Mouse (Mus musculus): ENCODE measurements around the gene Rpl18.
A peak's percentile ranks its signal among the peaks of the same experiment; 100 is the strongest.

Gene Rpl18

DNA sequence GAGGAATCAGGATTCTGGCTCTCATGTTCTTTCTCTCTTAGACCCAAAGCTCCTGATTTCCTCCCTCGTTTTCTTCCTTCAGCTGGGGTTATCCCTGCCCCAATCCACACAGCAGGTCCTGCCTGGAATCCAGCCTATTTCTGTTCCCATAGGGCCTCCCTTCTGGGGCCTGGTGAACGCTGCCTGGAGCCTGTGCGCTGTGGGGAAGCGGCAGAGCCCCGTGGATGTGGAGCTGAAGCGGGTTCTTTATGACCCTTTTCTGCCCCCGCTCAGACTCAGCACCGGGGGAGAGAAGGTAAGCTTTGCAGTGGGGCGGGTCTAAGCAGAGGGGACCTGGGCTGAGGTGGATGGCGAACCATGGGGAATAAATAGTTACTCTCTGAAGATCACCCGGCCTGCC lies 14.2 kb upstream of the Rpl18 start:
- DNase-seq, result peak; percentile 71

DNA sequence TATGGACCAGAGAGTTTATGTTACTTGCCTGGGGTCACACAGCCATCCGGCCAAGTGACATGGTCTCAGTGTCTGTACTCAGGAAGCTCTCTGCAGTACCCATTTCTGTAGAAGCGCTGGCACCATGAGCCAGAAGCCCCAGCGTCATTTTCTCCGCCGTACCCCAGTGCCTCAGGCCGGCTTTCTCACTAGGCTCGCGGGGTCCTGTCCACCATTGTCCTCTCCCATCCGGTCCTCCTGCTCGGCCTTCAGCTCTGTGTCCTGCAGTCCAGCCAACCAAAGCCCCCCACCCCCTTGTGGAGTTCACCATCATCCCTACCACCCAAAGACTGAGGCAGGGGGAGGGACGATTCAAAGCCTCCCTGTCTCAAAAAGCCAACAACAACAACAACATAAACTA lies 13.7 kb upstream of the Rpl18 start:
- peak; percentile 72 for DNase-seq

DNA sequence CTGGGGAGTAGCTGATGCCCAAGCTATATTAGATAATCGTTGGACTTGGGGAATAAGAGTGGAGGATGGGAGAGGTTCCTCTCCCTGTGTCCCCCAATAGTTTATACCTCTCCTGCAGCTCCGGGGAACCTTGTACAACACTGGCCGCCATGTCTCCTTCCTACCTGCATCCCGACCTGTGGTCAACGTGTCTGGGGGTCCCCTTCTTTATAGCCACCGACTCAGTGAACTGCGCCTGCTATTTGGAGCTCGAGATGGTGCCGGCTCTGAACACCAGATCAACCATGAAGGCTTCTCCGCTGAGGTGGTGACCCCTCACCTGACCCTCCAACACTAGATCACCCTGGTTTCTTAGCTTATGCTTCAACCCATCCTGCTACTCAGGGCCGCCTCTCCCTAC lies 12.9 kb upstream of the Rpl18 start:
- peak; percentile 64 for DNase-seq

DNA sequence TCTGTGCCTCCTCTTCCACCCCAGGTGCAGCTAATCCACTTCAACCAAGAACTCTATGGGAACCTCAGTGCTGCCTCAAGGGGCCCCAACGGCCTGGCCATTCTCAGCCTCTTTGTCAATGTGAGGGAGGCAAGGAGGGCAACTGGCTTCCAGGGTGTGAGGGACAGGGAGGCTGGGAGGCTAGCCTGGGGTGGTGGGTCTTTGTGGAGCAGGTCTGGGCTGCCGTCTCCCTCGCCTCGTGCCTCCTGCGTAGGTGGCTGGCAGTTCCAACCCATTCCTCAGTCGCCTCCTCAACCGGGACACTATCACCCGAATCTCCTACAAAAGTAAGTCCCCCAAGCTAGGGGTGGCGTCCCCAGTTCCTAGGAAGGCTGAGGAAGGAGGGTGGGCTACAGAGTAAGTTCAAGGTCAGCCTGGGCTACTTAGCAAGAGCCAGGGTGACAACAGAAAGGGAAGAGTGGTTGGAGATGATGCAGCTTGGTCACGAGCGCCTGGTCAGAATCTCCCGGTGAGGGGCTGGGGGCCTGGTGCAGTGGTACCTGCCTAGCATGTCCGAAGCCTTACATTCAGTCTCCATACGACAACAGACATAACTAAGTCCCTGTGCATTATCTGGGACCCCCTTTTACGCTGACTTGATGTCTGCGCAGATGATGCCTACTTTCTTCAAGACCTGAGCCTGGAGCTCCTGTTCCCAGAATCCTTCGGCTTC lies 12.3 kb upstream of the Rpl18 start:
- peak; percentile 72 for DNase-seq

DNA sequence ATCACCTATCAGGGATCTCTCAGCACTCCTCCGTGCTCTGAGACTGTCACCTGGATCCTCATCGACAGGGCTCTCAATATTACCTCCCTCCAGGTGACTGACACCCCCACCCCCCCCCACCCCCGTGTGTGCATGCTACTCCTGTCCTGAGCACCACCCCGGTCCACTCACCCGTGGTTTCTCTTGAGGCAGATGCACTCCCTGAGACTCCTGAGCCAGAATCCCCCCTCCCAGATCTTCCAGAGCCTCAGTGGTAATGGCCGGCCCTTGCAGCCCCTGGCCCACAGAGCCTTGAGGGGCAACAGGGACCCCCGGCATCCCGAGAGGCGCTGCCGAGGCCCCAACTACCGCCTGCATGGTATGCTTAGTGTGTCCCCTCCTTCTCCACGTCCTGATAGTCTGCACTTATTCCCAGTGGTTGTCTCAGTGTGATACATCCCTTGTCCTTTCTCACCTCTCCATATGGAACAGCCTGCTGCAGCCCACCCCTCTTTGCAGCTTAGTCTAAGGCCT lies 11.7 kb upstream of the Rpl18 start:
- DNase-seq, result peak; percentile 85

DNA sequence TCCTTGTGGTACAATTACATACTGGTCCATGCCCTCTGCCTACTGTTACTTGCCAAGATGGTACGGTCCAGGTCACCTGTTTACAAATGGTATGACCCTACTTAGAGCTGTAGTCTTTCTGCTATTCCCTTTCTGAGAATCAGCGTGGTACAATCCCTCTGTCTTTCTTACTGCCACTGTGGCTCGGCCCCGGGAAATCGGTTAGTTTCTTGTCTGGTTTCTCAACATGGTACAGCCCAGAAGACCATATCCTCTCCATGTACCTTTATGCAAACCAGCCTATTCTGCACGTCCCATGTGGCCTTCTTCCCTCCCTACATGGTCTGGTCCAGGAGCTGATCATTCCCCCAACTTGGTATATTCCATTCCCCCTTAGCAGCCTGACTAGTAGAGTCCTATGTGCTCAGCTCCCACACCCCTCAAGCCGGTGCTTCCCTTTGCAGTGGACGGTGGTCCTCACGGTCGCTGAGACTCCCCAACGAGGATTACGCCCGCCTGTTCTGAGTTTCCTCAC lies 11.2 kb upstream of the Rpl18 start:
- DNase-seq, result peak; percentile 93

DNA sequence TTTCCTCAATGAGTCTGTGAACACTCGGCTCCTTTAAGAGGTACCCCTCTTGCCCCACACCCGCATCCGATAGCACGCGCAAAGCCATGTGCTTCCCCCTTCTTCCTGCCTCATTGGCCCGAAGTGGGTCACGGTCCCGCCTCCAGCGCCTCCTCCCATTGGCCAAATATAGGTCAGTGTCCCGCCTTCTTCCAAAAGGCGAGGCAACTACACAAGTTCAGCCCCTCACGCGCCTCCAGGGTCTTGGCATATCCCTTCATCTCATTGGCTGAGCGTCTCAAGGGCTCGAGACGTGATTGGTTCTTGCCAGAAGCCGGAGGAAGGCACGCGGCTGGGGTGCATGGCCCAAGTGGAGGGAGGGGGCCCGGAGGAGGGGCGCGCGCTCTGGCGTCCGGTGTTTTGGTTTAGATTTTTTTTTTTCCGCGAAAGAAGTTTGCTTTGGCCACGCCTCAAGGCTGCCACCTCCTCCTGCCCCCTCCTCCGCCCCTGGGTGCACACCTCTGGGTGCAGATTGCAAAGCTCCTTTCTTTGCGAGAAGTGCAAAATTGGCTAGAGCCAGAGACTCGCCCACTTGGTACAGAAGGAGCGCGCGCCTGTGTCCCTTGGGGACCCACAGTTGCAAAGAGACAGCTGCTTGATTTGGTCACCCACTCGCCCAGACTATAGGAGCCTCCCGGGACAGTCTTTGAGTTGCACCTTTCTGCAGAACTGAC lies 10.4 kb upstream of the Rpl18 start, which contains the start of gene Dbp:
Dbp (plus strand) TSS at position 359 of the 713 bp plus-strand sequence.
- DNase-seq, result peak; percentile 100

DNA sequence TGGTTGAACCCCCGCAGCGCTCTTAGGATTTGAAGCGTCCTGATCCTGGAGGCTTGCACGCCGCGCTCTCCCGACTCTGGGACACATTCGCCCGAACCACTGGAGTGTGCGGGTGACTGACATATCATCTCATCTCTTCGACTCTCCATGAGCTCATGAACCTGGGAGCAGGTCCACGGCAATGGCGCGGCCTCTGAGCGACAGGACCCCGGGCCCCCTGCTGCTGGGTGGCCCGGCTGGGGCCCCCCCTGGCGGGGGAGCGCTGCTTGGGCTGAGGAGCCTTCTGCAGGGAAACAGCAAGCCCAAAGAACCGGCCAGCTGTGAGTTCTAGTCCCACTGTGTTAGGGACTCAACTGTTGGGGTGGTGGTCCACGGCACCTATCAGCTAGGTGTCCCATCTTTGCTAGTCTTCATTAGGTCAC lies 9.8 kb upstream of the Rpl18 start:
- no peak for DNase-seq

DNA sequence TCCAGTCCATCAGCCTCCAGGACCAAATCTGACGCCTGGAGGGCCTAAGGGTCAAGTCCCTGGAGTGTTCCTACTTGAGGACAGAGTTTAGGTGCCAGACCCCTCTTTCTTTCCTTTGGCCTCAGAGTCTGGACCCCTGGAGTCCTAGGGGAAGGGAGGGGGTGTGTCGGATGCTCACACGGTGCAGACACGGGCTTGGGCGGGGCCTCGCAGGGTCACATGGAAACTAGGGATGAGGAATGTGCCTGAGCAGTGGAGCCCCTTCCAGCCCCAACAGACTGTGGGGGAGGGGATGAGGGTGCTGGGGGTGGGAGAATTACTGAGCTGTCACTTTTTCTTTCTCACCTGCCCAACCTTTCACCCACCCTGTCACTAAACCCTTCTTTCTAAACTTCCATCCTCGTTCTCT lies 9.4 kb upstream of the Rpl18 start:
- DNase-seq, result peak; percentile 94

DNA sequence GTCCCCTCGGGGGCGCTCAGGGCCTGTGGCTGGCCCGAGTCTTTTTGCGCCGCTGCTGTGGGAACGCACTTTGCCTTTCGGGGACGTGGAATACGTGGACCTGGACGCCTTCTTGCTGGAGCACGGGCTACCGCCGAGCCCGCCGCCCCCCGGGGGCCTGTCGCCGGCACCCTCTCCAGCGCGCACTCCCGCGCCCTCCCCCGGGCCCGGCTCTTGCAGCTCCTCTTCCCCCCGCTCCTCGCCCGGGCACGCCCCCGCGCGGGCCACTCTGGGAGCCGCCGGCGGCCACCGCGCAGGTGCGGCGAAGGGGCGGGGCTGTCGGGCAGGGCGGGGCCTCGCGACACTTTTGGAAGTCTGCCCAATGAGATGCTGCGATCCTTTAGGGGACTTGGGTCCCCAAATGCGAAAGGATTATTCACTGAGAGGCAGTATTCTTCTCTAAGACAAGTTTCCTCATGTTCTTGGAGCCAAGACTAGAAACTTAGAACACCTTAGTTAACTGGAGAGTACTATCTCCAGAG lies 8.5 kb upstream of the Rpl18 start:
- DNase-seq, result peak; percentile 94

DNA sequence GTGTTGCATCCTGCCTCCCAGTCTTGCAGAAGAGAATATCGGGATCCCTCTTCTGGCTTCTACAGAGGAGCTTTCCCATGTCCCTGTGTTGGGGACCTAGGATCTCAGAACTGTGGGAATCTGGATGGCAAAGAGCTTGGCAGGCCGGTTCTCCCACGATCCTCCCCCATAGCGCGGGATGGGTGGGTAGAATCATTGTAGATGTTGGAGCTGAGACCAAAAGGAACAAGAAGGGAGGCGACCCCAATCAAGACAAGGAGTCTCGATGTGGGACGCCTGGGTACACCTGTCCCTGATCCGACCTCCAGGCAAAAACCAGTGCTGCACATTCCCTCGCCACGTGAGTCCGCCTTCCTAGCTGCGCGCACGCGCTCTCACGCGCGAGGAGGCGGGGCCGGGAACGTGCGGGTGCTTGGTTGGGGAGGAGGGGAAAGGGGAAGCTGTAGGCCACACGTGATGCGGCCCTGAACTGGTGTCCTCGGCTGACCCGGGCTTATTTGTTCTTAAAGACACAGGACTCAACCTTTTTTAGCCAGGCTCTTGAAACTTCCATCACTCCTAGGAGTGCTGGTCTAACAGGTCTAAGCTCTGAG lies 7.8 kb upstream of the Rpl18 start:
- DNase-seq, result peak; percentile 98

DNA sequence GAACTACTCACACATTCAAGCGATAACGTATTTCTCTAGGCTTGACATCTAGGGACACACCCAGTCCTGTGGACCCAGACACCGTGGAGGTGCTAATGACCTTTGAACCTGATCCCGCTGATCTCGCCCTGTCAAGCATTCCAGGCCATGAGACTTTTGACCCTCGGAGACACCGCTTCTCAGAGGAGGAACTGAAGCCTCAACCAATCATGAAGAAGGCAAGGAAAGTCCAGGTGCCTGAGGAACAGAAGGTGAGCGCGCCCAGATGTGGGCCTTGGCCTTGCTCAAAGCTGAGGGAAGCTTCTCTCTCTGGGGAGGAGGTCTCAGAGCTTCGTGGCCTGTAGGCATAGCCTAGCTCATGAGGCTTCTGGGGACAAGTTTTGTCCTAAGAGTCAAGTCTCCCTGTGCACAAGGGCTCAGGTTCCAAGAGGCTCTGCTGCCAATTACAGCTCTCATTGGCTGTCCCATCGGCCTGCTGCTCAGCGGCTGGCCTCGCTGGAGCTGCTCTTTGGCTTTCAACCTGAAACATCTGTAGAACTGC lies 7.0 kb upstream of the Rpl18 start:
- DNase-seq, result peak; percentile 74

DNA sequence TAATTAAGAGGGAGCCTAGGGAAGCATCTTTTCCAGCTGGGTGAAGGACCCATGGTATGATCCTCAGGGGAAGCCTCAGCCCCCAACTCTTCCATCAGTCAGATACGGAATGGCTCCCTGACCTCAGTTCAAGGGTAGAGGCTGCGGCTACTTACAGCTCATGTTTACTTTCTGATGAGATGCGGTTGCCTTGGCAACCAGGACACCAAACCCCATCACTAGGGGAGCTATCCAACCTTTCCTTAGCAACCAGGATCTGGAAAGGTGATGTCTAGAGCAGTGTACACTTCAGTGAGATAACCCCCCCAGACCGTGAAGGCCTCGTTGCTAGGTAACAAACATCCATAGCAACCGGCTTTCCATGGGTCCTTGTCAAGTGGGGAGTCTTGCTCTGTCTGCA lies 6.2 kb upstream of the Rpl18 start:
- DNase-seq, result peak; percentile 63

DNA sequence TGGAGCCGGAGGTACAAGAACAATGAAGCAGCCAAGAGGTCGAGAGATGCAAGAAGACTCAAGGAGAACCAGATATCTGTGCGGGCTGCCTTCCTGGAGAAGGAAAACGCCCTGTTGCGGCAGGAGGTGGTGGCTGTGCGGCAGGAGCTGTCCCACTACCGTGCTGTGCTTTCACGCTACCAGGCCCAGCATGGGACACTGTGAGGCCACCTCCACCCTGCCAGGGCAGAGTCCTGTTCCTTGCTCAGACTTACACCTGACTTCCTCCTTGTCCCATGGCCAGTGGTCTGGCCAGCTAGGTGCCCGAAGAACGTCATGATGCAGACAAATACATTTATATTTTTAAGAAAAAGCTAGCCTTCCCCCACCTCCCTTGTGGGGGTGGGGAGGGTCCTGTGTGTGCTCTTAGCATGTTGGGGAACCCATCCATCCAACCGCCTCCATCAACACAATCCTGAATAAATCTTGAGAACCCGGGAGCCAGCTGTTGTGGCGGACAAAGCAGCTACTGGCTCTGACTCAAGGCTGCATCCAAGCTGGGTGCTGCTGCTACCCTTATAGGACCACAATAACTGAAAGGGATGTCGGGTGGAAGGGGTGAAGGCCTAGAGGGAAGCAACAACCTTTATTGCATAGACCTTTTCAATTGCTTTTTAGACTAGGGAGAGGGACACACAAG lies 5.4 kb upstream of the Rpl18 start:
- DNase-seq, result peak; percentile 63

DNA sequence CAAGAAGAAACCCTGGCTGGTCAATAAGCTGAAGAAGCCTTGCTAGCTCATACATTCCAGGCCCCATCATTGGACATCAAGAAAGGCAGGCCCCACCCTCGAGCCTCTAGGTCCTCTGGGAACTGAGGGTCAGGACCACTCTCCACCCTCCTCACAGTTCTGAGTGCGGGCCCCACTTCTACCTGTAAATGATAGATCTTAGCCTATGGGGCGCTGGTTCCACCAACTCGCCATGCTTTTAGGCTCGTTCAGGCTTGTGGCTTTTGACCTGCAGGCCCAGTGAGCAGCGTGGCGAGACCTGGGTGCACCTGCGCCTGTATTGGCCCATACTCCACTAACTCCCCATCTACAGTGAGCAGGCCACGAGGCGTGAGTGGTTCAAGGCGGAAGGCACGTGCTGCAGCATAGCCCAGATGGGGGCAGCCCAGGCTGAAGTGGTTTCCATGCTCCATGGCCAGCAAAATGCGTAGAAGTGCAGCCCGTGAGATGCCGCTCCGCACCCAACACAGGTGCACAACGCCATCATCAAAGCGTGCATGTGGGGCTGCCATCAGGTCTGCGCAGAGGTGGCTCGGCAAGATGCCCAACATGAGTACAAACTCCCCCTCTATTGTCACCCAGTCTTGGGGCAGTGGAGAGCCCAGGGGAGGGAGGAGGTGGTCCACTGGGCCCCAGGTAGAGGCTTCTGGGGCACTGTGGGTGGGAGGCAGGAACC lies 4.6 kb upstream of the Rpl18 start:
- peak; percentile 70 for DNase-seq

DNA sequence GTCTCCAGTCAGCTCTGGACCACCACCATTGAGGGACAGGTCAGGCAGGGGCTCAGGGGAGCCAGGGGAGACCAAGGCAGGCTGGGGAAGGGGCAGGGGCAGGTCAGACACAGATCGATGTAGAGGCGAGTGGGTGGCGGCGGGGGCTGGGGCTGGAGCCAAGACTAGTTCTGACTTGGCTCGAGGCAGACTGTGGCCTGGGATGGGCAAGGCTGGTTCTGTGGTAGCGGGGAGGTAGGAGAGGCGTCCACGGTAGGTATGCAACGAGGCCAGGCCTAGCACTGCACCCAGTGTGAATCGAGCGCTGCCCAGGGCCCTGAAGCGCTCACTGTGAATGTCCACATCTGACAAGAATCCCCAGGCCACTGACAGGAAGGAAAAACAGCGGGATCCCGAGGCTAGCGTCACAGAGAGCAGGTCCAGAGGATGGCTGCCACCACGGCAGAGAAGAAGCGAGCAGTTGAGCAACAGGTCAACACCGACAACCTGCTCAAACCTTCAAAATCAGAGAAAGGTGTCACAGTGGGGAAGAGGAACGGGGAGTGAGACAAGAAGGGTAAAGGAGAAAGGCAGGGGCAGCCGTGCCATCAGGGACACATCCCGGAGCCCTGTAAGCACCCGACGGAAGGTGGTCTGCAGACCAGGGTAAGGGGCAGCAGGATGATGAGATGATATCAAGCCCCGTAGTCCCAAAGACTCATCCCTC lies 3.8 kb upstream of the Rpl18 start:
- peak; percentile 55 for DNase-seq

DNA sequence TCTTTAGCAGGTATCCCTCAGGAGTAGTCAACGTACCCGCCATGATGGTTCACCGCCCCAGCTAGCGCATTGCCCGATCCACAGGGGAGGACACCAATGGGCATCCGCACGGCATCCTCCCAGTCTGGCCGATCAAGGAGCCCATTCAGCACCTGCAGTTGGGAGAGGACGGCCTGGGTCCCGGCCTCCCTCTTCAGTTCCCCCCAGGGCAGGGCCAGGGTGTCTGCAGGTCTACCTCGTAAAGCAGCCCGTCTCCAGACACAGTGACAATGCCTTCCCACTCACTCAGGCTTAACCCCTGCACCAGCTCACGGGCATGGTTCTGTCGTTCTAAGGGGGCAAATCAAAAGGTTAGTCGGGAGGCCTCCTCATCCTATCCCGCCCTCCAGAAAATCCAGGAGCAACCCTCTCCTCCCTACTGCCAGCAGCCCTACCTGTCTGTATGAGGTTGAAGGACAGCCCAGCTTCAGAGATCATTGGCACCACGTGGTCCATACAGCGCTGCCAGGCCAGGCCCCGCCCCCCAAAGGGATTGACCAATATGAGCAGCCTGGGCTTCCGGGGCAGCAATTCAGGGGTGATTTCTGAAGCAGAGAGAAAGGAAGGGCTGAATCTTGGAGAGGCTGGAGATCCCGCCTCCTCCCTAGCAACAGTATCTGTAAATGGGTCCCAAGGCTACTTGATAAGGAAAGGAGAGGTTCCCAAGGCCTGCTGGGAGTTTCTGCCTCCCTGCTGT lies 3.1 kb upstream of the Rpl18 start:
- peak; percentile 76 for DNase-seq

DNA sequence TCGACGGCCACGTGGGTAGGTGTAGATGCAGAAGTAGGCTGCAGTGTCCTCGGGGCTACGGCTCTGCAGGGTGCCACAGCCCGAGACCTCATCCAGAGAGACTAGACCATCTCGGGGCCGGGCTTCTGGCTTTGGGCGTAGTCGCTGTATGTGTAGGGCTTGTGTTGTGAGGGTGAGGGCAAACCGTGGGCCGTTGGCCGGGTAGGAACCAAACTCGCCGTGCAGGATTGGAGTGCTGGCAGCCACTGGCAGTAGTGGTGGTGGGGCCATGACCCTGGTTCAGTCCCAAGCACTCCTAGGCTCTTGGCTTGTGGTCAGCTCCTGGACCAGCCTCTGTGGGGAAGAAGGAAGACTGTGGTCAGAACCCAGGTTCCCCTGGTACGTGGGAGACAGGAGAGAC lies 1.9 kb upstream of the Rpl18 start:
- DNase-seq, result peak; percentile 75

DNA sequence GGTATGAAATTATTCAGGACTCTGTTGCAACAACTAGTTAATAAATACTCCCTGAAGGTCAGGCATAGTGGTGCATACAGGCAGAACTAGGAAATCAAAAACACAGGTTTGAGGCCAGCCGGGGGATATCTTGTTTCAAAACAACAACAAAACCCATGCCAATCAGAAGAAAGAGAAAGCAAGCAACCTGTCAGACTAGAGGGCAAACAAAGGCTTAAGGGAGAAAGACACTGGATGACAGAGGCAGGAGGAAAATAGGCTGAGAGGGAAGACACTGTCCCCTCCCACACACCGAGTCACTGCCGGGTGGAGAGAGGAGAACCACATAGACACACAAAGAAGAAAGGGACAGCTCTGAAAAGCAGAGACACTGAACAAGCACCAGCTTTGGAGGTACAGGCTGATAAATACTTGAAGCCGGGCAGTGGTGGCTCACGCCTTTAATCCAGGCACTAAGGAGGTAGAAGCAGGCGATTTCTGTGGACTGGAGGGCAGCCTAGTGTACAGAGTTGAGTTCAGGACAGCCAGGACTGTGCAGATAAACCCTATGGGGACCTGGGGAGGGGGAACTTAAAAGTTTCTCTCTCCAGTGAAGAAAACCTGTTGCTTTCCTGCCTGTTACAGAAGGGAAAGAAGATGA lies 1.3 kb upstream of the Rpl18 start:
- peak; percentile 28 for DNase-seq

DNA sequence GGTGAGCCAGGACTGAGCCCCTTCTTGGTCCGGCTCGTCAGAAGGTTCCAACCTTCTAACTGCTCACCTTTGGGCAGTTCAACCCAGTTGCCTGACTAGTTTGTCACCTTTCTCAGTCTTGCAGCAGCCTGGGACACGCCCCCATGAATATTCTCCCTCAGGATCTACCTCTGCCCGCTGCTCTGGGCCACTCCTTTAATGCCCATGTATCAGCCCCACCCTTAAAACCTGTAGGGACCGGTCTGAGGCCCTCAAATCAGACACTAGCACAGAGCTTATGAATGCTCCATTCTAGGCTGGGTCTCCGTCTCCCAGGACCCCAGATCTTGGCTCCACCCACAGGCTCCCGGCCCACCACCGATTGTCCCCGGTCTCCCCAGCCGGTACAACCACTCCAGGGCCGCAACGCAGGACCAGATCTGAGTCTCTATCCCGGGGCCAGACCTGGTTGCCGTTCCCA lies 597 bp upstream of the Rpl18 start:
- DNase-seq, result no peak

Measured in cerebellum, adult 11-12 months (tissue).